Mouse (Mus musculus): Measurements from ENCODE around the gene D630045J12Rik.

The D630045J12Rik gene

GRCm38 (mm10) chr6:38192952-38193351 is 60.9 kb downstream of the D630045J12Rik start:
- DNase-seq (ENCODE audit: low spot score in 2 of 2): no peak

- no peak for DNase-seq (ENCODE audit: low spot score in 2 of 2)
Measured at GRCm38 (mm10) chr6:38186312-38186950, 67.4 kb downstream of the D630045J12Rik start.

- DNase-seq (ENCODE audit: low spot score in 2 of 2): no peak
Measured at GRCm38 (mm10) chr6:38184791-38185190, 69.0 kb downstream of the D630045J12Rik start.

GRCm38 (mm10) chr6:38181756-38182318 is 72.0 kb downstream of the D630045J12Rik start:
- no peak for DNase-seq (ENCODE audit: low spot score in 2 of 2)

- DNase-seq (ENCODE audit: low spot score in 2 of 2): no peak
Measured at GRCm38 (mm10) chr6:38180669-38181068, 73.1 kb downstream of the D630045J12Rik start.

GRCm38 (mm10) chr6:38165385-38165784 is 88.4 kb downstream of the D630045J12Rik start:
- DNase-seq (ENCODE audit: low spot score in 2 of 2): no peak

GRCm38 (mm10) chr6:38164705-38165104 is 89.1 kb downstream of the D630045J12Rik start:
- DNase-seq (ENCODE audit: low spot score in 2 of 2): no peak

GRCm38 (mm10) chr6:38162825-38163504 is 90.8 kb downstream of the D630045J12Rik start:
- DNase-seq (ENCODE audit: low spot score in 2 of 2): no peak

GRCm38 (mm10) chr6:38160556-38160955 is 93.3 kb downstream of the D630045J12Rik start:
- DNase-seq (ENCODE audit: low spot score in 2 of 2): no peak

- peak; percentile 63 to 85 for DNase-seq (ENCODE audit: low spot score in 2 of 2)
Measured at GRCm38 (mm10) chr6:38160102-38160501, 93.7 kb downstream of the D630045J12Rik start.

- DNase-seq (ENCODE audit: low spot score in 2 of 2): no peak
Measured at GRCm38 (mm10) chr6:38159576-38159975, 94.2 kb downstream of the D630045J12Rik start.

GRCm38 (mm10) chr6:38157925-38158324 is 95.9 kb downstream of the D630045J12Rik start:
- DNase-seq (ENCODE audit: low spot score in 2 of 2): no peak

- no peak for DNase-seq (ENCODE audit: low spot score in 2 of 2)
Measured at GRCm38 (mm10) chr6:38156204-38156603, 97.6 kb downstream of the D630045J12Rik start.

- no peak for DNase-seq (ENCODE audit: low spot score in 2 of 2)
Measured at GRCm38 (mm10) chr6:38152305-38152704, 101.5 kb downstream of the D630045J12Rik start.

GRCm38 (mm10) chr6:38149483-38149882 is 104.3 kb downstream of the D630045J12Rik start:
- no peak for DNase-seq (ENCODE audit: low spot score in 2 of 2)

GRCm38 (mm10) chr6:38148626-38149025 is 105.2 kb downstream of the D630045J12Rik start:
- DNase-seq (ENCODE audit: low spot score in 2 of 2): no peak

GRCm38 (mm10) chr6:38147301-38147700 is 106.5 kb downstream of the D630045J12Rik start:
- DNase-seq (ENCODE audit: low spot score in 2 of 2): no peak

GRCm38 (mm10) chr6:38145463-38146065 is 108.2 kb downstream of the D630045J12Rik start:
- no peak for DNase-seq (ENCODE audit: low spot score in 2 of 2)

GRCm38 (mm10) chr6:38144161-38144998 is 109.4 kb downstream of the D630045J12Rik start:
- DNase-seq (ENCODE audit: low spot score in 2 of 2): no peak

- DNase-seq (ENCODE audit: low spot score in 2 of 2): no peak
Measured at GRCm38 (mm10) chr6:38140402-38140801, 113.4 kb downstream of the D630045J12Rik start.

- DNase-seq (ENCODE audit: low spot score in 2 of 2): no peak
Measured at GRCm38 (mm10) chr6:38139086-38139485, 114.7 kb downstream of the D630045J12Rik start.

Data from spleen, postnatal 10 days (tissue).